Mouse (Mus musculus): Measurements from ENCODE around the gene 2410137M14Rik. TPM values are rescaled to one million over a fixed set of nuclear protein-coding genes. Genes with fewer than 3 reads are reported as not detected.

Gene 2410137M14Rik
- polyA plus RNA-seq, 1 experiment from 2014 or later = not detected

DNA sequence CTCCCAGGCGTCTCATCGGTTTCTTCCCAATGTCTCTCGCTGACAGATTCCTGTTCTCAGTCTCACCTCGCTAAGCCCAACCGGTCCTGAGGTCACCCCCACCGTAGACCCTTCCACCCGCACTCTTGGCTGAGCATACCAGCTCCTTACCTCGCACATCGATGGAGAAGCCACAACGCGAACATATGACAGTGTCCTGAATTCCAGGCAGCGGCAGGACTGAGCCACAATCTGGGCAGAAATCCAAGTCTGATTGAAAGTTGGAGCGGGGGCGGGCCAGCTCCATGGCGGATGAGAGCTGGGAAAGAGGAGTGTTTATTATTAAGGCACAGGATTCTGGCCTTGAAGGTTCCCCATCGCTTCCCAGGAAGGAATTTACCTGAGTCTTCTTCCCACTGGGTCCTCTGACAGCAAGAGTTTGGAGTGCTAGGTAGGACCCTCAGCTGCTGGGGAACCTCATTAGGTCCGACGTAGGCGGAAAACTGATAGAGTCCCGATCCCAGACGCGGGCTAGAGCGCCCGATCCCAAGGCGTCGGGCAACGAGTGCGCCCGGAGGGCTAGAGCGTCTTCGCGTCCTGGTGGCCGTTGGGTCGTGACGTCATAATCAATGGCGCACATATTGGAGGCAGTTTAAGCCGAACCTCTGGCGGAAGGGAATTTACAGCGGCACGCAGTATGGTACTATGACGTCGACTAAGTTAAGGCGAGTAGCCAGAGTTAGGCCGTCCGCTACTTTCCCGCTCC is 22.9 kb downstream of the 2410137M14Rik start, which contains the start of the genes Znrd1 and Znrd1as:
Gene Znrd1 (minus strand): TSS at position 561 of the 745 bp plus-strand sequence.
Gene Znrd1as (plus strand): TSS at position 594 of the 745 bp plus-strand sequence.
- ATAC-seq (ENCODE audit: insufficient read depth, low FRiP score) = peak; percentile 99

DNA sequence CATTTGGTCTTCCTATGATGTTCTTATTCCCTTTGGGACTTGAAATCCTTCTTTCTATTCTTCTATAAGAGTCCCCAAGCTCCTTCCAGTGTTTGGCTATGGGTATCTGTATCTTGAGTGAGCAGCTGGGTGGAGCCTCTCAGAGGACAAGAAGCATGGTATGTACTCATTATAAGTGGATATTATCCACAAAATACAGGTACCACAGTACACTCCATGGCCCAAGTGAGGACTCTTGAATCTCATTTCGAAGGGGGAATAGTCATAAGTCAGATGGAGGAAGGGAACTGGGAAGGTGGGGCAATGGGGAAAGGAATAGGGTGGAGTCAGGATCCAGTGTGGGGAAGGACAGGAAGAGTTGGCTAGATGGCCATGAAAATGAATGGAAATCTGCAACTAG is 28.0 kb downstream of the 2410137M14Rik start:
- Histone ChIP-seq H3K36me3 (ENCODE audit: control insufficient read depth, insufficient read depth, low read length) (no peaks in the 10 kb centered on the region), H3K4me2 (ENCODE audit: low read depth, low read length) (no peak overlapping the region), H3K4me1 (ENCODE audit: control insufficient read depth, insufficient read depth, low read length) (peaks cover 8% of the 10 kb centered on the region), H3K4me3 (replicated peaks; ENCODE audit: low read length) (no peak overlapping the region), H3K9me3 (replicated peaks; ENCODE audit: control insufficient read depth, low read length) (no peaks in the 10 kb centered on the region), H3K27me3 (ENCODE audit: control insufficient read depth, insufficient read depth, low read length) (no peaks in the 10 kb centered on the region), H3K27ac (ENCODE audit: low read length) (no peak overlapping the region), H3K9ac (ENCODE audit: low read length) (no peak overlapping the region)
- 86% methylated on average over 1 of the region's 1 CpGs for WGBS
- ATAC-seq (ENCODE audit: insufficient read depth, low FRiP score) = no peak

More for the DNA sequence above, 22.9 kb downstream of the 2410137M14Rik start, which contains the start of the genes Znrd1 and Znrd1as:
- Histone ChIP-seq H3K4me1 (ENCODE audit: control insufficient read depth, insufficient read depth, low read length) (peaks cover 11% of the 10 kb centered on the region), H3K27ac (ENCODE audit: low read length) (peak within 1 kb of the TSS; percentile 87), H3K9me3 (replicated peaks; ENCODE audit: control insufficient read depth, low read length) (no peaks in the 10 kb centered on the region), H3K4me2 (ENCODE audit: low read depth, low read length) (peak within 1 kb of the TSS; percentile 90), H3K9ac (ENCODE audit: low read length) (peak within 1 kb of the TSS; percentile 88), H3K4me3 (replicated peaks; ENCODE audit: low read length) (peak within 1 kb of the TSS; percentile 73), H3K27me3 (ENCODE audit: control insufficient read depth, insufficient read depth, low read length) (no peaks in the 10 kb centered on the region), H3K36me3 (ENCODE audit: control insufficient read depth, insufficient read depth, low read length) (no peaks in the 10 kb centered on the region)
- under 1% methylated on average over 46 of the region's 46 CpGs for WGBS

DNA sequence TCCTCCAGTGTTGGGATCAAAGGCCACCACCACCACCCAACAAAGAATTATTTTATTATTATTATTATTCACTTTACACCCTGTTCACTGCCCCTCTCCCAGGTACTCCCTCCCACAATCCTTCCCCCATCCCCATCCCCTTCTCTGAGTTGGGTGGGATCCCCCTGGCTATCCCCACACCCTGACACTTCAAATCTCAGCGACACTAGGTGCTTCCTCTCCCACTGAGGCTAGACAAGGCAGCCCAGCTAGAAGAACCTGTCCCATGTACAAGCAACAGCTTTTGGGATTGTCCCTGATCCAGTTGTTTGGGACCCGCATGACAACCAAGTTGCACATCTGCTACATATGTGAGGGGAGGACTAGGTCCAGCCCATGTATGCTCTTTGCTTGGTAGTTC is 28.4 kb downstream of the 2410137M14Rik start:
- 87% methylated on average over 2 of the region's 2 CpGs for WGBS
- no peak overlapping the region for H3K4me3 ChIP-seq (replicated peaks; ENCODE audit: low read length)

DNA sequence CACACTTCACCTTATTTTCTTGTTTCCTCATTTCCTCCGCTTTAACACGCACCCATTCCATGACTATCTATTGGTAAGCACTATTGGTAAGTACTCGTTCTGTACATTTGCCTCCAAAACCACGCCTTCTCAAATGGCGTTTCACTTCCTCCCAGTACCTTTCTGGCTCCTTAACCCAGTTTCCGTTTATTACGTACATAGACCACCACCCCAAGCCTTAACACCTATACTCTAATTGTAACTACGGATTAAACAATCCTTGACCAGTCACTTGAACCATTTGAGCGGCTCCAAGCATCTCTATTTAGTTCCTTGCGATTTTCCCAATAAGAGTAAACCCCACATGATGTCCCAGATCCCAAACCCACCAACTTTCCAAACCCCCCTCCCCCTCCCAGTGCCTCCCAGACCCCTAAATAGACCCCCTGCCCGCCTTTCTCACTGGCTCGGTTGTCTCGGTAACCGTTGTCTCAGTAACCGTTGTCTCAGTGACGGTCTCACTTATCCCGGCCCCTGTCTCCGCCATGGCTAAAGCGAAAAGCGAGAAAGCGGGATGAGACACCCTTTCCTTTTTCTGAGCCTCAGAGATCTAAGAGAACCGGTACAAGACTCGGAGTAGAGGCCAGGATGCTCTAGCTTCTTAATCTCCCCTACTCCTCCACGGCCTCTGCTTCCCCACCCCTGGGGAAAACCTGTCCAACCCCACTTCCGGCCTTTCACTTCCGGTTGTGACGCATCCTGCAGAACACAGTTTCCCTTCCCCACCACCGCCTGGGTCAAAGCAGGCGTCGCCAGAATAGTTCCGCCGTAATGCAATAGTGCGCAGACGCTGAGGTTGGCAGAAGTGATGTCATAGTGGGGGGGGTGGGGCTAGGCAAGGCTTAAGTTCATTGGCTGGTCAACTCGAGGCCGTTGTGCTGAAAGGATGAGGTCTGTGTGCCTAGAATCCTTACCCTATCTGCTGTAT is 29.8 kb downstream of the 2410137M14Rik start, which contains the start of gene Ppp1r11:
Gene Ppp1r11 (minus strand): TSS at position 761 of the 967 bp plus-strand sequence.
- Histone ChIP-seq H3K36me3 (ENCODE audit: control insufficient read depth, insufficient read depth, low read length) (no peaks in the 10 kb centered on the region), H3K4me1 (ENCODE audit: control insufficient read depth, insufficient read depth, low read length) (peaks cover 10% of the 10 kb centered on the region), H3K9me3 (replicated peaks; ENCODE audit: control insufficient read depth, low read length) (no peaks in the 10 kb centered on the region), H3K27me3 (ENCODE audit: control insufficient read depth, insufficient read depth, low read length) (no peaks in the 10 kb centered on the region), H3K9ac (ENCODE audit: low read length) (peak within 1 kb of the TSS; percentile 81), H3K4me3 (replicated peaks; ENCODE audit: low read length) (peak within 1 kb of the TSS; percentile 71), H3K4me2 (ENCODE audit: low read depth, low read length) (peak within 1 kb of the TSS; percentile 63), H3K27ac (ENCODE audit: low read length) (peak within 1 kb of the TSS; percentile 58; the same call in 1 of the 2 replicates)
- peak; percentile 98 for ATAC-seq (ENCODE audit: insufficient read depth, low FRiP score)
- WGBS = 2% methylated on average over 36 of the region's 36 CpGs

More for the DNA sequence above, 28.4 kb downstream of the 2410137M14Rik start:
- ATAC-seq (ENCODE audit: insufficient read depth, low FRiP score) = no peak
- Histone ChIP-seq H3K9ac (ENCODE audit: low read length) (no peak overlapping the region), H3K9me3 (replicated peaks; ENCODE audit: control insufficient read depth, low read length) (no peaks in the 10 kb centered on the region), H3K27me3 (ENCODE audit: control insufficient read depth, insufficient read depth, low read length) (no peaks in the 10 kb centered on the region), H3K4me1 (ENCODE audit: control insufficient read depth, insufficient read depth, low read length) (peaks cover 9% of the 10 kb centered on the region), H3K4me2 (ENCODE audit: low read depth, low read length) (no peak overlapping the region), H3K36me3 (ENCODE audit: control insufficient read depth, insufficient read depth, low read length) (no peaks in the 10 kb centered on the region), H3K27ac (ENCODE audit: low read length) (no peak overlapping the region)

DNA sequence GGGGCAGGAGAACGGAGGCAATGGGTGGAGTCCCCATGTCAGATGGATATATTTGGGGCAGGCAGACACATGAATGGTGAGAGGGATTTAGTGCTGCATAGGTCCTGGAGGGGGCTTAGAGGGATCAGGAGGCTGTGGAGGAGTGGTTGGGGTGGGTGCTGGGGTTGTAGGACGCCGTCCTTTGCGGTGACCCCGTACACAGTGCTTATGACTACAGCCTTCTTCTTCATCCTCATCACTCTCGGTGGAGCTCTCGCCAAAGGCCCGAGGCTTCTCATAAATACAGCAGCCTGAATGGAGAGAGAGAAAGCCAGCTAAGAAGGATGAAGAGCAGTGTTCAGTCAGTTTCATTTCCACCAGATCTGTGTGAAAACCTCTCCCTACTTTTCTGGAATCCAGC is 31.8 kb downstream of the 2410137M14Rik start:
- WGBS = 91% methylated on average over 8 of the region's 8 CpGs
- no peak overlapping the region for H3K9ac ChIP-seq (ENCODE audit: low read length)
- no peak for ATAC-seq (ENCODE audit: insufficient read depth, low FRiP score)
- H3K4me2 ChIP-seq (ENCODE audit: low read depth, low read length) = no peak overlapping the region
- H3K4me1 ChIP-seq (ENCODE audit: control insufficient read depth, insufficient read depth, low read length) = peaks cover 10% of the 10 kb centered on the region
- peaks cover 8% of the 10 kb centered on the region for H3K27me3 ChIP-seq (ENCODE audit: control insufficient read depth, insufficient read depth, low read length)
- H3K4me3 ChIP-seq (replicated peaks; ENCODE audit: low read length) = no peak overlapping the region
- no peaks in the 10 kb centered on the region for H3K9me3 ChIP-seq (replicated peaks; ENCODE audit: control insufficient read depth, low read length)
- no peaks in the 10 kb centered on the region for H3K36me3 ChIP-seq (ENCODE audit: control insufficient read depth, insufficient read depth, low read length)
- no peak overlapping the region for H3K27ac ChIP-seq (ENCODE audit: low read length)

DNA sequence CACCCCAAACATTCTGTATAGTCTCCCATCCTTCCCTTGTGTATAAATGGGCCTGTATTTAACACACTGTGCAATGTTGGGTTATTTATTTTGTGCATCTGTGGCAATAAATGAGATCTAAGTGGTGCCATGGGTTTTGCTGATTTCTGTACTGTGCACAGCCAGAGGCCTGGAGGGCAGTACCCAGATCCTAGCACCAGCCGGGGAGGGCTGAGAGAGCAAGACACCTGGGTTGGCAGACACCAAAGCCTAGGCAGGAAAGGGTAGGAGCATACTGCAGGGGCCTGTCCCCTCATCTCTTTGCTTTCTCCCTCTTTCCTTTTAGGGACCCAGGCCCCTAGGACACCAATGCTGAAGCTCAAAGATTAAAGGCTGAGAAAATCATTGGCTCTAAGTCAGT is 32.8 kb downstream of the 2410137M14Rik start:
- WGBS = 79% methylated on average over 1 of the region's 1 CpGs
- no peak for ATAC-seq (ENCODE audit: insufficient read depth, low FRiP score)
- Histone ChIP-seq H3K27ac (ENCODE audit: low read length) (no peak overlapping the region), H3K4me1 (ENCODE audit: control insufficient read depth, insufficient read depth, low read length) (peaks cover 10% of the 10 kb centered on the region), H3K36me3 (ENCODE audit: control insufficient read depth, insufficient read depth, low read length) (no peaks in the 10 kb centered on the region), H3K9ac (ENCODE audit: low read length) (no peak overlapping the region), H3K27me3 (ENCODE audit: control insufficient read depth, insufficient read depth, low read length) (peaks cover 10% of the 10 kb centered on the region), H3K4me3 (replicated peaks; ENCODE audit: low read length) (no peak overlapping the region), H3K9me3 (replicated peaks; ENCODE audit: control insufficient read depth, low read length) (no peaks in the 10 kb centered on the region), H3K4me2 (ENCODE audit: low read depth, low read length) (no peak overlapping the region)

DNA sequence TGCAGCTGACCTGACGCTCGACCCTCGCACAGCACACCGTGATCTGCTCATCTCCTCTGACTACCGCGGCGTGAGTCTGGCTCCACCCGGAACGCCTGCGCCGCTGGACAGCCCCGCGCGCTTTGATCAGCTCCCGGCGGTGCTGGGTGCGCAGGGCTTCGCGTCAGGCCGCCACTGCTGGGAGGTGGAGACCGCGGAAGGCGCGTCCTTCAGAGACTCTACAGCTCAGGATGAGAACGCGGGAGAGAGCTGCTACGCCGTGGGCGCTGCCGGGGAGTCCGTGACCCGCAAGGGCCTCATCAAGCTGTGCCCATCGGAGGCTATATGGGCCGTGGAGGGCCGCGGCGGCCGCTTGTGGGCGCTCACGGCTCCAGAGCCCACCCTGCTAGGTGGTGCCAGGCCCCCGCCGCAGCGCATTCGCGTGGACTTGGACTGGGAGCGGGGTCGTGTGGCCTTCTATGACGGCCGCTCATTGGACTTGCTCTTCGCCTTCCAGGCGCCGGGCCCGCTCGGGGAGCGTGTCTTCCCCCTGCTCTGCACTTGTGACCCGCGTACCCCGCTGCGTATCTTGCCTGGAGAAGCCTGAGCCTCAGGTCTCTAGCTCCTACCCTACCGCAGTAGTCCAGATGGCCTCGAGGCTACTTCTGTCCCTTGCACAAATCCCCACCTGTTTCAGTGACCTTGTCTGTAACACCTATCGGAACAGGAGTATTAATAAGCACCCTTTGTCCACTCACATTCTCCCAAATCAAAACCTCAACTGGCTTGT is 33.8 kb downstream of the 2410137M14Rik start:
- Histone ChIP-seq H3K36me3 (ENCODE audit: control insufficient read depth, insufficient read depth, low read length) (no peaks in the 10 kb centered on the region), H3K4me3 (replicated peaks; ENCODE audit: low read length) (peak overlapping the region; percentile 55), H3K9me3 (replicated peaks; ENCODE audit: control insufficient read depth, low read length) (no peaks in the 10 kb centered on the region), H3K4me2 (ENCODE audit: low read depth, low read length) (peak overlapping the region; percentile 96), H3K4me1 (ENCODE audit: control insufficient read depth, insufficient read depth, low read length) (peaks cover 10% of the 10 kb centered on the region), H3K27ac (ENCODE audit: low read length) (no peak overlapping the region; the same call in 1 of the 2 replicates), H3K27me3 (ENCODE audit: control insufficient read depth, insufficient read depth, low read length) (peaks cover 17% of the 10 kb centered on the region), H3K9ac (ENCODE audit: low read length) (peak overlapping the region; percentile 77)
- peak; percentile 12; the same call in 1 of the 2 replicates for ATAC-seq (ENCODE audit: insufficient read depth, low FRiP score)
- 2% methylated on average over 62 of the region's 62 CpGs for WGBS

DNA sequence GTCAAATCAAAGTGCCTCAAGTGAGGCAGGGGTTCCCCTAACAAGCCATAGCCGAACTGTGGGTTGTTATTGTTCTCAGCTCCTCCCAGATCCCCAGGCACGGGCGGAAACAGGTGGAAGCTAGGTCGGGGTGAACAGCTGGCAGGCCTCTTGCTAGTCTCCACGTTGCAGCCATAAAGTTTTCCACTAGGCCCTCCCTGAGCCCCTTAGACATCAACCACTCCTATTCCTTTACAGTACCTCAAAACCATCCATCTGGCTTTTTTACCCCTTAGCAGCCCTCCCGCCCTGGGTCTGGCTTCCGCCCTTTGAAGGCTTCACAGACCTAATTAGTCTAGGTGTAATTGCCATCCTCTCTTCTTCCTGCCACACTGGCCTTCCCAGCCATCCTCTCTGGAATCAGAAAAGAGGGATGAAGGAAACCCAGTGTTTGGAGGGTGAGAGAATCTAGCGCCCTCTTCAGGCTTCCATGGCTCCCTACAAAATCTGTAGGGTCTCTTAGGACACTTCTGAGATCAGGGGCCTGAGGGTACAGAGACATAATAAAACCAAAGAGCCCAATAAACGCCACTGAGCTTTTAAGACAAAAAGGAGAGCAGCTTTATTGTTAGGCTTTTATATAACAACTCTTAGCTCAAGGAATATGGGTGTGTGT is 36.8 kb downstream of the 2410137M14Rik start:
- Histone ChIP-seq H3K4me3 (replicated peaks; ENCODE audit: low read length) (no peak overlapping the region; the same call in 1 of the 2 replicates), H3K4me1 (ENCODE audit: control insufficient read depth, insufficient read depth, low read length) (peaks cover 6% of the 10 kb centered on the region; the same call in 1 of the 2 replicates), H3K27ac (ENCODE audit: low read length) (no peak overlapping the region), H3K36me3 (ENCODE audit: control insufficient read depth, insufficient read depth, low read length) (no peaks in the 10 kb centered on the region), H3K27me3 (ENCODE audit: control insufficient read depth, insufficient read depth, low read length) (peaks cover 31% of the 10 kb centered on the region), H3K9me3 (replicated peaks; ENCODE audit: control insufficient read depth, low read length) (no peaks in the 10 kb centered on the region), H3K9ac (ENCODE audit: low read length) (no peak overlapping the region), H3K4me2 (ENCODE audit: low read depth, low read length) (no peak overlapping the region)
- ATAC-seq (ENCODE audit: insufficient read depth, low FRiP score) = no peak
- 23% methylated on average over 9 of the region's 9 CpGs for WGBS

All from stomach, embryonic 16.5 days (tissue).